Mouse (Mus musculus) CD4-positive, CD25-positive, alpha-beta regulatory T cell, adult 2 months (primary cell): ENCODE measurements around the gene Shroom3.

Experiments
- DNase-seq: peaks from one replicate; pipeline ENCODE4 v3.0.0-alpha.2; 2012; ENCODE audit warnings: low read depth, low spot score

Gene Shroom3

DNA sequence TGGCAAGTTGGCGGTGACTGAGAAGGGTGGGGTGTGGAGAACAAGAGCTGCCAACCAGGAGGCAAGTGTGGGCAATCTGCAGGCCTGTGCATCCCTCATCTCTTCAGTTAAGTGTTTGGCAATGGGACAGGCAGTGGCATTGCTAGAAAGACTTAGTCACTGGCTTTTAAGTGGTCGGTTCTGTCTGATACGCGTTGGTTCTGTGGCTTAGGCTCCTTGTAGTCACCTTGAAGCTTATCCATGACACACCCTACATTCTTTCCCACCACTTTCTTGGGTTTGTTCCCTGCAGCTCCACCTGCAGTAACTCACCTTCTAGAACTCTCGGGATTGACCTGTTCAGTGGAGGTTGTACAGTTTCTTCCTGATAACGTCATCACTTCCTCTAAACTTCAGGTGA lies 166.5 kb downstream of the Shroom3 start:
- DNase-seq: no peak

DNA sequence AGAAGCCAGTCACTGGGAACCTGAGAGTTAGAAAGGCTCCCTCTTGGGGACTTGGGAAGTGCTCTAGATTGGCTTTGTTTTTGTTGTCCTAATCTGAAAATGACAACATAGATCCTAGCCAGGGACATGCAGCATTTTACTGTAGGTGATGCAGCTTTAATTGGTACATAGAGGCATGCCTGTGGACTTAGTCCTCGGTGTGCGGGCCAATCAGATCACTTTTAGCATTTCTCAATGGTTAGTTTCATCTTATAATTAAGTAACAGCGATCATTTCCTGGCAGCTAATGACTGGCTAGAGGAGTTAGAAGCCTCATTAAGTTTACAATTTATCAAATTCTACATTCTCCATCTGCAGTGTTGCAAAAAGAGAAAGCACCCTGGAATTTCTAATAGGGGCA lies 167.7 kb downstream of the Shroom3 start:
- no peak for DNase-seq

DNA sequence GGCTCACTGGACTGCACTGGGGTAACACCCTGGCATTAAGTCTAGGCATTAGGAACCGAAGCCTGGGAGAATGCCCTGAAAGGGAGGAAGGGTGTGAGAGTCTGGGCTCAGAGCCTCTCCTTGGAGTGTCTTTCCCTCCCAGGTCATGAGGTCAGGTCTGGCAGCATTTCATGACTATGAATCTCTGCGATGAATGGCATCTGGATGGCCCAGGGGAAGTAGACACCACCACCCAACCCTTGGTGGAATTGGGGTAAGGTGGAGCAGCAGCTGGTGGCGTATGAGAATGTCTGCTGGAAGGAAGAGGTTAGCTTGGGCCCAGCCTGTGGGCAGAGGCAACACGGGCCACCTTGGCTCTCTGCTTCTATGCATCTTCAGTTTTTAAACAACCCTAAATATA lies 171.7 kb downstream of the Shroom3 start:
- DNase-seq: no peak

- no peak for DNase-seq
Observed at GRCm38 (mm10) chr5:92856346-92856745, 173.1 kb downstream of the Shroom3 start.

DNA sequence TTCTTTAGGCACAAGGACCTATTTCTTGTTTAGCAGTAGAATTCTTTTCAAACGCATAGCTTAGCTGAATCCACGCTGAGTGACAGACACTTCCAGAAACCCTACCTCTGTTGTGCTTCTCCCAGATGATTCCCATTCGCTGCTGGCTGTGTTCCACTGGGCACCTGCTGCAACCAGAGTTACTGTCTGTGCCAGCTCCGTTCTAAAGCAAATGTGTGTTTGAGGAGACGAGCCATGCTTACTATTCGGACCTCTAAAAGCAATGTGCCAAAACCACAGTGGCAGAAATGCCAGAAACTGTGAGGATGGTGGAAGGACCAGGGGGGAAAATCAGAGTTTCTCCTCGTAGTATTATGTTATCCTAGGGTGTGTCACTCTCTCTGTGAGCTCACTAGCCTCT lies 173.9 kb downstream of the Shroom3 start:
- no peak for DNase-seq

- DNase-seq: no peak
Observed at GRCm38 (mm10) chr5:92858104-92858503, 174.9 kb downstream of the Shroom3 start.

- no peak for DNase-seq
Observed at GRCm38 (mm10) chr5:92858576-92858975, 175.3 kb downstream of the Shroom3 start.

DNA sequence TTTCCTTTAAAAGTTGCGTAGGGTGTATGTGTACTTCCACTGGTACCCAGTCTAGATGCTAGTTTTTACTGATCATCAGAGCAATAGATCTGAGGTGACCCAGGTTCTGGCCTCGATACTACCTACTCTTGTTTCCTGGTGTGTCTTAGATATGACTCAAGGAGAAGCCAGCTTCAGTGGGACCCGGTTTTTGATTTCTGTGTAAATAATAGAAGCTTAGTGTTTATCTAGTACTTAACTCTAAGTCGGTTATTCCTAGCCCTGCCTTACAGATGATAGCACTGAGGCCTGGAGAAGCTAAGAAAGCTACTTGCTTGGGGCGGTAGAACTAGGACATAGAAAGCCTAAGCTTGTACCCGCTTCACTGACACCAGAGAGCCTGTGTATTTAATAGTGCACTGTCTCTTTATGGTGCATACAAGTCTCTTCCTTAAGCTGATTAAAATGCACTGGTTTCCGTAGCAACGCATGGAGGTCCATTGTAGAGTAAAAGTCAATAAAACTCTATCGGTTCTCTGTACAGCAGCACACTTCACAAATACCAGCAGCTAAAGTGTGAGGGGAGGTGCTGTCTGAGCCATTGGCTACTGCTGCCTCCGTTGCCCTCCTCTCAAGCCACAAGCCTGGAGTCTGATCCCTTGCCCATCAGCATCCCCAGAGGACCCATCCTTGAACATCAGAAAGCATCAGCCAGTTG lies 178.3 kb downstream of the Shroom3 start:
- no peak for DNase-seq

GRCm38 (mm10) chr5:92865090-92865489 lies 181.9 kb downstream of the Shroom3 start:
- no peak for DNase-seq

- DNase-seq: no peak
Observed at GRCm38 (mm10) chr5:92866546-92866945, 183.3 kb downstream of the Shroom3 start.

DNA sequence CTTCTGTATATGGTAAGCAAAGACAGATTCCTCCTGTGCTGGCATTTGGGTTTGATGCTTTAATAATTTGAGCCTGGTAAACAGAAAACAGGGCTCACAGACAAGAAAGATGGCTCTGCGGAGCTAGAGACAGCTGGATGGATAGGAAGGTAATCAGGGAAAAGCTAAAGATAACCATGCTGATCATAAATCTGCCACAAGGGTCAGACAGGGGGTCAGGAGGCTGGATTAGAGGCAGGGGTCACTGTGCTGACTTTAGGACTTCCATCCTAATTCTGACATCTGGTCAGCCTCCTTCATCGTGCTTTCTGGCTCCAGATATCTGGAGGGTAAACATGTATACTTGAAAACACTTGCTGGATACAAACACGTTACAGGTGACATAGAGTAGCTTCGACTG lies 184.0 kb downstream of the Shroom3 start:
- no peak for DNase-seq

- no peak for DNase-seq
Observed at GRCm38 (mm10) chr5:92868231-92868630, 185.0 kb downstream of the Shroom3 start.

DNA sequence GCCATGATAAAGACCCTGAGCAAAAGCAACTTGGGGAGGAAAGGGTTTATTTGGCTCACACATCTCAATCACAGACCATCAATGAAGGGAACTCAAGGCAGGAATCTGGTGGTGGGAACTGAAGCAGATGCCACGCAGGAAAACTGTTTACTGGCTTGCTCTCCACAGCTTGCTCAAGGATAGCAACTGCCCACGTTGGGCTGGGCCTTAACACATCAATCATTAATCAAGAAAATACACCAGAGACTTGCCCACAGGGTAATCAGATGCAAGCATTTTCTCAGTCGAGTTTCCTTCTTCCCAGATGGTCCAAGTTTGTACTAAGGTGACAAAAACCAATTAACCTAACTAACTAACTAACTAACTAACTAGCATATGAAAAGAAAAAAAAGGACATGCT lies 187.8 kb downstream of the Shroom3 start:
- DNase-seq: no peak

DNA sequence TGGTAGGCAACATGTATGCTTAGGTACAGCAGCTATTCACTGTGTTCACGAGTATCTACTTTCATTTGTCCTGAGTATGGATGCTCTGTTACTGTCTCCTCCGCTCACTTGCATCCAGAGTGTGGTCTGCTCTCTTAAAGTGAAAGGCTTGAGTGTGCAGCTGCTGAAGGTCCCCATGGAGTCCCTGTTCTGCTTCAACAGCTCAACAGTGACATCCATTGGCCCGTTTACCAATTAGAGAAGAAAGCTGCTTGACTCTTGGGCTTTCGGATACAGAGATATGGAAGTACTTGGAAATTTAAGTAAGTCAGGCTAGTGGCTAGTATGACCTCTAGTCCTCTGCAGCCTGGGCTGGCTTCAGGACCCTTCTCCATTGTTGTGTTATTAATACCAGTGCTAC lies 188.9 kb downstream of the Shroom3 start:
- no peak for DNase-seq

- DNase-seq: no peak
Observed at GRCm38 (mm10) chr5:92872991-92873390, 189.8 kb downstream of the Shroom3 start.

GRCm38 (mm10) chr5:92873518-92873917 lies 190.3 kb downstream of the Shroom3 start:
- DNase-seq: no peak

DNA sequence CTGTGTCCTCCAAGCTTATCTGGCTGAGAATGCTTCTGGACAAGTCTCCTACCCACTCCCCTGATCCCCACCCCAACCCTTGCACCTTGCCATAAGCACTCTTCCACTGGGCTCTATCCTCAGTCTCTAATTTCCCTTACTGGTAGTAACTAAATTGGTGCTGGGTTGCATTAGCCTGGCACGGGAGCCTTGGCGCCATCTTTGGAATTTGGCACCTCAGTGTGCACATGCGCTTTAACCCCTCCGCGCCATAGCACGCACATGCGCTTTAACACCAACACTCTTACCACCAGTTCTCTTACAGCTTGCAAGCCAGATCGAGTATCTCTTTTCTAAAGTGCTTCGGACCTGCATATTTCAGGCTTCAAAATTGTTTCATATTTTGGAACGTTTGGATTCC lies 192.6 kb downstream of the Shroom3 start:
- DNase-seq: no peak

DNA sequence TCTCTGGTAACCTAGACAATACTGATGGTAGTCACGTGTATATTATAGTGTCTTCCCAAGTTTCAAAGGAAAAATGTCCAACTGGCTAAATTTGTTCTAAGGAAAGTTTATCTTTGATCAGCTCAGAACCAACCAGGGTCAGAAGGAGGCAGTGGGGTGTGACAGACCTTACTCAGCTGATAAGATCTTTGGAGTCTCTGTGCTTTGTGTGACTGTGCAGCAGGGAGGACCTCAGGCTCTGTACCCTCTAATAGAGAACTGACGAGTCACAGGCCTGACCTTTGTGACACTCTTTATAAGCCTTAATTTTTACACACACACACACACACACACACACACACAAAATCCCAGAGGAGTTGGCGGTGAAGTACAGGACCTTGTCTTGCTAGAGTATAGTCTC lies 193.9 kb downstream of the Shroom3 start:
- no peak for DNase-seq

DNA sequence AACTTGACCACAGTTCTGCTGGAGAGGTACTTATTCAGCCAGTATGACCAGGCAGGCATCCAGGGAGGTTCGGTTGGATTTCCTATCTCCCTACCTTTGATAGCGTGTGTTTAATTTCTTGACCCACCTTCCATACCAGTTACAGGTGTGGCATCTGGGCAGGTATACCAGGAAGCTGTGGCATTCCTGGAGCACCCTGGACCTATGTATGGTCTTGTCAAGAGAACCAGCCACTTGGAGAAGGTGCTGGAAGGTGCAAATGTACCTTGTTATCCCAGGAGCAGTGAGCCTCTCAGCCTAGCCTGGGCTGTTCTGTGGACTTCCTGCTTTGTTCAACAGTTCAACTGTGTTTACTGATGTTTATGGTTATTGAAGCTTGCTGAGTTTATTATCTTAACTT lies 197.2 kb downstream of the Shroom3 start:
- no peak for DNase-seq

- no peak for DNase-seq
Observed at GRCm38 (mm10) chr5:92880893-92881292, 197.7 kb downstream of the Shroom3 start.

DNA sequence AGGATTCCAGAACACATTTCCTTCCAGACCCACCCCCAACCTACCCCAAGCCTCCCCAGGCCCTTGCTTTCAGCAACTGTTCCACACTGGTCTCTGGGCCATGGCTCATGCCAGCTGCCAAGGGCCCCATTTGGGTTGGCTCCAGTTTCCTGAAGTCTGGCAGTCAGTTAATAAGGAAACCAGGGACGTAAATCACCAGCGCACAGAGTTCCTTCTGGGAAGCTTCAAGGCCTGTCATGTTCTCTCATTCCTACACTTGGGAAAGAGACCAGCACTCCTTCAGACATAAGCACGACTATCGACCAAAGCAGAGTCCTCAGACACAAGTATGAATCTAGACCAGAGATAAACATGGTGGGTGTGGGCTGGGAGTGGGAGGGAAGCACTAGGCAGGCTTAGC lies 202.9 kb downstream of the Shroom3 start:
- DNase-seq: no peak

GRCm38 (mm10) chr5:92887501-92887900 lies 204.3 kb downstream of the Shroom3 start:
- DNase-seq: no peak

GRCm38 (mm10) chr5:92888628-92889241 lies 205.5 kb downstream of the Shroom3 start:
- no peak for DNase-seq

GRCm38 (mm10) chr5:92890902-92891301 lies 207.7 kb downstream of the Shroom3 start:
- no peak for DNase-seq
